Mouse (Mus musculus) hindbrain, embryonic 14.5 days (tissue): ENCODE results near the gene Tmem107. TPM values are rescaled to one million over a fixed set of nuclear protein-coding genes. Genes with fewer than 3 reads are reported as not detected.
A peak's percentile ranks its signal among the peaks of the same experiment; 100 is the strongest.

Source experiments
- ATAC-seq: fragments of 200-750 bp; cut with Nextera tagmentation; 2 replicates; pipeline ENCODE4 v1.8.0; 2017; ENCODE audit warnings: moderate number of reproducible peaks, mild to moderate bottlenecking, moderate TSS enrichment, moderate library complexity; ENCODE audit not compliant: low FRiP score
- DNase-seq: peaks from one replicate; pipeline ENCODE4 v3.0.0-alpha.2; 2015; ENCODE audit warnings: low spot score
- H3K27ac ChIP-seq: fragments of 300-500 bp; sonication (generic); 2 replicates; pipeline ENCODE4 v1.5.1; 2014; ENCODE audit warnings: mild to moderate bottlenecking, moderate library complexity
- H3K27me3 ChIP-seq: fragments of 300-500 bp; sonication (generic); 2 replicates; pipeline ENCODE4 v1.6.1; 2014; ENCODE audit warnings: mild to moderate bottlenecking, low read length, mixed read lengths; ENCODE audit not compliant: control insufficient read depth, insufficient read depth
- H3K36me3 ChIP-seq: fragments of 300-500 bp; sonication (generic); replicated peaks from 2 replicates; pipeline ENCODE4 v1.6.1; 2014; ENCODE audit not compliant: control insufficient read depth, insufficient read depth
- H3K4me1 ChIP-seq: fragments of 300-500 bp; sonication (generic); replicated peaks from 2 replicates; pipeline ENCODE4 v1.6.1; 2014; ENCODE audit warnings: antibody characterized with exemption, low read length, mixed read lengths; ENCODE audit not compliant: control insufficient read depth, insufficient read depth
- H3K4me2 ChIP-seq: fragments of 300-500 bp; sonication (generic); replicated peaks from 2 replicates; pipeline ENCODE4 v1.6.1; 2014; ENCODE audit warnings: mild to moderate bottlenecking, moderate library complexity
- H3K4me3 ChIP-seq: fragments of 300-500 bp; sonication (generic); replicated peaks from 2 replicates; pipeline ENCODE4 v1.5.1; 2014; ENCODE audit warnings: mild to moderate bottlenecking, low read length
- H3K9ac ChIP-seq: fragments of 300-500 bp; sonication (generic); 2 replicates; pipeline ENCODE4 v1.6.1; 2014
- H3K9me3 ChIP-seq: fragments of 300-500 bp; sonication (generic); 2 replicates; pipeline ENCODE4 v1.6.1; 2016; ENCODE audit warnings: low read length; ENCODE audit not compliant: control insufficient read depth
- WGBS: fragments of 180-500 bp; shearing (Covaris S2); extraction: QIAGEN DNeasy Blood & Tissue Kit; methylation state at CpG from one replicate; pipeline ENCODE4 v1.1.7; 2014; 5-methylcytosine and 5-hydroxymethylcytosine counted together
- polyA plus RNA-seq: library from polyadenylated mRNA; unstranded; fragments of >200 nt; fragmentation: Nextera tagmentation; extraction: Ambion mirVana; gene quantifications from 2 replicates; pipeline ENCODE4 v1.2.1, GENCODE M21; 2014

Tmem107 gene
- polyA plus RNA-seq, 1 experiment from 2014 or later, result 40.3 TPM

GRCm38 (mm10) chr11:69072234-69072633 lies 1.6 kb downstream of the Tmem107 start:
- Histone ChIP-seq H3K4me2 (peak overlapping the region; percentile 57), H3K27me3 (no peaks in the 10 kb centered on the region), H3K27ac (peak overlapping the region; percentile 98), H3K9ac (peak overlapping the region; percentile 74), H3K36me3 (no peaks in the 10 kb centered on the region), H3K4me3 (peak overlapping the region; percentile 29), H3K9me3 (no peaks in the 10 kb centered on the region), H3K4me1 (peaks cover 13% of the 10 kb centered on the region)
- ATAC-seq, result no peak
- WGBS, result 85% methylated on average over 11 of the region's 11 CpGs
- DNase-seq, result no peak

- no peaks in the 10 kb centered on the region for H3K27me3 ChIP-seq
- ATAC-seq (no peak), DNase-seq (peak; percentile 35)
- H3K4me3 ChIP-seq, result peak overlapping the region; percentile 29
- no peaks in the 10 kb centered on the region for H3K36me3 ChIP-seq
- H3K4me2 ChIP-seq, result peak overlapping the region; percentile 57
- H3K9me3 ChIP-seq, result no peaks in the 10 kb centered on the region
- peak overlapping the region; percentile 98 for H3K27ac ChIP-seq
- H3K4me1 ChIP-seq, result peaks cover 13% of the 10 kb centered on the region
- 12% methylated on average over 9 of the region's 9 CpGs for WGBS
- H3K9ac ChIP-seq, result peak overlapping the region; percentile 74
Measured at GRCm38 (mm10) chr11:69072666-69073064, 2.1 kb downstream of the Tmem107 start.

GRCm38 (mm10) chr11:69073065-69073888 lies 2.7 kb downstream of the Tmem107 start:
- H3K4me1 ChIP-seq, result peaks cover 13% of the 10 kb centered on the region
- peak overlapping the region; percentile 29 for H3K4me3 ChIP-seq
- no peaks in the 10 kb centered on the region for H3K9me3 ChIP-seq
- DNase-seq (peak; percentile 96), ATAC-seq (peak; percentile 74)
- under 1% methylated on average over 14 of the region's 14 CpGs for WGBS
- H3K9ac ChIP-seq, result peak overlapping the region; percentile 74
- peak overlapping the region; percentile 57 for H3K4me2 ChIP-seq
- H3K27me3 ChIP-seq, result no peaks in the 10 kb centered on the region
- H3K27ac ChIP-seq, result peak overlapping the region; percentile 98
- H3K36me3 ChIP-seq, result no peaks in the 10 kb centered on the region

- H3K4me1 ChIP-seq, result peaks cover 13% of the 10 kb centered on the region
- H3K9me3 ChIP-seq, result no peaks in the 10 kb centered on the region
- H3K4me3 ChIP-seq, result no peak overlapping the region
- DNase-seq (no peak), ATAC-seq (no peak)
- no peak overlapping the region for H3K9ac ChIP-seq
- no peaks in the 10 kb centered on the region for H3K27me3 ChIP-seq
- WGBS, result 44% methylated on average over 6 of the region's 6 CpGs
- no peaks in the 10 kb centered on the region for H3K36me3 ChIP-seq
- H3K27ac ChIP-seq, result peak overlapping the region; percentile 98
- peak overlapping the region; percentile 57; the same call in 1 of the 2 replicates for H3K4me2 ChIP-seq
Measured at GRCm38 (mm10) chr11:69073951-69074775, 3.6 kb downstream of the Tmem107 start.

GRCm38 (mm10) chr11:69074776-69075069 lies 4.1 kb downstream of the Tmem107 start:
- WGBS, result 50% methylated on average over 2 of the region's 2 CpGs
- no peak overlapping the region for H3K27ac ChIP-seq

GRCm38 (mm10) chr11:69075764-69076479 lies 5.3 kb downstream of the Tmem107 start:
- Histone ChIP-seq H3K27me3 (no peaks in the 10 kb centered on the region), H3K36me3 (no peaks in the 10 kb centered on the region), H3K4me2 (no peak overlapping the region), H3K9me3 (no peaks in the 10 kb centered on the region), H3K9ac (no peak overlapping the region), H3K4me1 (peaks cover 13% of the 10 kb centered on the region), H3K4me3 (no peak overlapping the region), H3K27ac (no peak overlapping the region)
- ATAC-seq (no peak), DNase-seq (no peak)
- whole genome bisulfite sequencing, result 51% methylated on average over 8 of the region's 9 CpGs

More at GRCm38 (mm10) chr11:69074776-69075069, 4.1 kb downstream of the Tmem107 start:
- Histone ChIP-seq H3K9me3 (no peaks in the 10 kb centered on the region), H3K9ac (no peak overlapping the region), H3K27me3 (no peaks in the 10 kb centered on the region), H3K36me3 (no peaks in the 10 kb centered on the region), H3K4me1 (peaks cover 13% of the 10 kb centered on the region), H3K4me2 (no peak overlapping the region), H3K4me3 (no peak overlapping the region)
- ATAC-seq (no peak), DNase-seq (no peak)

- Histone ChIP-seq H3K9me3 (no peaks in the 10 kb centered on the region), H3K27me3 (no peaks in the 10 kb centered on the region), H3K27ac (no peak overlapping the region), H3K36me3 (no peaks in the 10 kb centered on the region), H3K9ac (no peak overlapping the region), H3K4me3 (no peak overlapping the region), H3K4me2 (no peak overlapping the region), H3K4me1 (peaks cover 7% of the 10 kb centered on the region)
- ATAC-seq (no peak), DNase-seq (no peak)
- WGBS, result 62% methylated on average over 5 of the region's 5 CpGs
Measured at GRCm38 (mm10) chr11:69076572-69076971, 6.0 kb downstream of the Tmem107 start.

GRCm38 (mm10) chr11:69077316-69077715 lies 6.7 kb downstream of the Tmem107 start:
- no peaks in the 10 kb centered on the region for H3K27me3 ChIP-seq
- no peak overlapping the region for H3K9ac ChIP-seq
- no peaks in the 10 kb centered on the region for H3K9me3 ChIP-seq
- DNase-seq (no peak), ATAC-seq (no peak)
- no peak overlapping the region for H3K27ac ChIP-seq
- H3K4me1 ChIP-seq, result peaks cover 3% of the 10 kb centered on the region; the same call in 1 of the 2 replicates
- 86% methylated on average over 9 of the region's 9 CpGs for WGBS
- H3K4me2 ChIP-seq, result no peak overlapping the region
- no peaks in the 10 kb centered on the region for H3K36me3 ChIP-seq
- no peak overlapping the region for H3K4me3 ChIP-seq

GRCm38 (mm10) chr11:69078041-69078440 lies 7.4 kb downstream of the Tmem107 start:
- ATAC-seq, result no peak
- Histone ChIP-seq H3K4me3 (no peak overlapping the region), H3K27ac (no peak overlapping the region), H3K9ac (no peak overlapping the region), H3K9me3 (no peaks in the 10 kb centered on the region), H3K36me3 (no peaks in the 10 kb centered on the region), H3K27me3 (no peaks in the 10 kb centered on the region), H3K4me2 (no peak overlapping the region), H3K4me1 (no peaks in the 10 kb centered on the region)
- WGBS, result 88% methylated on average over 6 of the region's 6 CpGs
- DNase-seq, result no peak
